Mouse (Mus musculus): ENCODE results near the gene Rab23.
A peak's percentile ranks its signal among the peaks of the same experiment; 100 is the strongest.
"Not testable (repeated sequence)": the region's sequence is repeated elsewhere in the genome, so short reads cannot be mapped to it uniquely, and the experiment has no call there.

Rab23 gene

GRCm38 (mm10) chr1:33734001-33734685 is 14.5 kb downstream of the Rab23 start:
- DNase-seq: no peak

GRCm38 (mm10) chr1:33738281-33738680 is 18.6 kb downstream of the Rab23 start:
- DNase-seq: no peak

GRCm38 (mm10) chr1:33738681-33739278 is 19.1 kb downstream of the Rab23 start:
- no peak for DNase-seq

- DNase-seq: peak; percentile 57
These were observed 19.6 kb downstream of the Rab23 start for GRCm38 (mm10) chr1:33739302-33739701.

GRCm38 (mm10) chr1:33742903-33743302 is 23.2 kb downstream of the Rab23 start:
- DNase-seq: no peak

GRCm38 (mm10) chr1:33744815-33745214 is 25.1 kb downstream of the Rab23 start:
- not testable (repeated sequence) for DNase-seq

GRCm38 (mm10) chr1:33745901-33746300 is 26.2 kb downstream of the Rab23 start:
- DNase-seq: no peak

- DNase-seq: no peak
These were observed 29.4 kb downstream of the Rab23 start for GRCm38 (mm10) chr1:33749109-33749508.

GRCm38 (mm10) chr1:33749709-33750108 is 30.0 kb downstream of the Rab23 start:
- DNase-seq: not testable (repeated sequence)

GRCm38 (mm10) chr1:33751283-33751682 is 31.6 kb downstream of the Rab23 start:
- DNase-seq: no peak

- peak; percentile 38 for DNase-seq
These were observed 34.4 kb downstream of the Rab23 start for GRCm38 (mm10) chr1:33754089-33754488.

GRCm38 (mm10) chr1:33754965-33755735 is 35.5 kb downstream of the Rab23 start:
- peak; percentile 78 for DNase-seq

GRCm38 (mm10) chr1:33755799-33756198 is 36.1 kb downstream of the Rab23 start:
- no peak for DNase-seq

- DNase-seq: no peak
These were observed 36.8 kb downstream of the Rab23 start for GRCm38 (mm10) chr1:33756258-33757032.

GRCm38 (mm10) chr1:33757033-33757413 is 37.3 kb downstream of the Rab23 start:
- DNase-seq: peak; percentile 9

GRCm38 (mm10) chr1:33757491-33758041 is 37.9 kb downstream of the Rab23 start, which contains the start of gene Bag2:
Gene Bag2, minus strand, starts transcription at chr1:33757795.
- DNase-seq: peak; percentile 47

- no peak for DNase-seq
These were observed 38.8 kb downstream of the Rab23 start for GRCm38 (mm10) chr1:33758488-33758887.

GRCm38 (mm10) chr1:33763826-33764225 is 44.1 kb downstream of the Rab23 start:
- DNase-seq: no peak

GRCm38 (mm10) chr1:33765468-33766080 is 45.9 kb downstream of the Rab23 start:
- DNase-seq: no peak

- no peak for DNase-seq
These were observed 47.1 kb downstream of the Rab23 start for GRCm38 (mm10) chr1:33766520-33767508.

Data from kidney, adult 11 months (tissue).